In genomic region chr6:38636852-38637618, GRCm38 (mm10) we compare ENCODE assay signal across 8 mouse cellular contexts. TPM values are rescaled to one million over a fixed set of nuclear protein-coding genes. Genes with fewer than 3 reads are reported as not detected.
DNase-seq lines count a peak whose midpoint lies in the region; ATAC-seq and TF ChIP-seq lines count a peak whose summit lies in the region.

Gene Klrg2 (minus strand): TSS chr6:38637242.

- peak within 1 kb of the TSS; percentile 98 for H3K4me2 ChIP-seq in lung, embryonic 14.5 days
- H3K4me2 ChIP-seq in neural tube, embryonic 15.5 days = peak within 1 kb of the TSS; percentile 99

- TF ChIP-seq POLR2A in kidney, adult 2 months (IDR thresholded peaks at IDR 0.05; ENCODE audit: low read depth, low read length) = no peak

- H3K27ac ChIP-seq in embryonic facial prominence, embryonic 10.5 days (replicated peaks) = no peak within 1 kb of the TSS; the same call in 1 of the 2 replicates
- H3K27ac ChIP-seq in kidney, adult 2 months (ENCODE audit: insufficient read depth, low read depth, low read length) = no peak within 1 kb of the TSS
- H3K27ac ChIP-seq in lung, embryonic 14.5 days (ENCODE audit: low read depth) = no peak within 1 kb of the TSS
- no peak within 1 kb of the TSS for H3K27ac ChIP-seq in neural tube, embryonic 15.5 days (replicated peaks)

- no peaks in the 10 kb centered on the region for H3K36me3 ChIP-seq in embryonic facial prominence, embryonic 10.5 days (replicated peaks)
- H3K36me3 ChIP-seq in kidney, adult 2 months (ENCODE audit: control insufficient read depth, insufficient read depth, low read length) = no peaks in the 10 kb centered on the region
- no peaks in the 10 kb centered on the region for H3K36me3 ChIP-seq in lung, embryonic 14.5 days (ENCODE audit: insufficient read depth)
- H3K36me3 ChIP-seq in neural tube, embryonic 15.5 days = no peaks in the 10 kb centered on the region

- TF ChIP-seq CTCF in kidney, adult 2 months (conservative IDR thresholded peaks at IDR 0.05; ENCODE audit: insufficient read depth, insufficient read length, low read depth, low read length) = no peak
- no peak for TF ChIP-seq CTCF in lung, embryonic 14.5 days (IDR thresholded peaks at IDR 0.05; ENCODE audit: low read depth)

- peak; percentile 84 for ATAC-seq in lung, embryonic 14.5 days (ENCODE audit: insufficient read depth)
- ATAC-seq in neural tube, embryonic 15.5 days (ENCODE audit: low FRiP score) = peak; percentile 70

- DNase-seq in 3T3-L1 (ENCODE audit: low read depth, low spot score) (peak; percentile 38), MN1 (ENCODE audit: low spot score) (peak; percentile 58)
- peak; percentile 69 for DNase-seq in embryonic facial prominence, embryonic 10.5 days (ENCODE audit: low spot score)
- DNase-seq in heart, adult 8-10 months (ENCODE audit: low spot score) = peak; percentile 68
- DNase-seq in kidney, adult 2 months = peak; percentile 83
- peak; percentile 69 for DNase-seq in lung, embryonic 14.5 days
- DNase-seq in urinary bladder, postnatal 36 days (ENCODE audit: low spot score in 2 of 2) = peak; percentile 55 to 73

- 2% methylated on average over 60 of the region's 60 CpGs for WGBS in embryonic facial prominence, embryonic 10.5 days
- 1% methylated on average over 60 of the region's 60 CpGs for WGBS in kidney, adult 2 months
- WGBS in lung, embryonic 14.5 days = 1% methylated on average over 55 of the region's 60 CpGs
- 2% methylated on average over 60 of the region's 60 CpGs for WGBS in neural tube, embryonic 15.5 days

- peaks cover 19% of the 10 kb centered on the region for H3K4me1 ChIP-seq in embryonic facial prominence, embryonic 10.5 days
- H3K4me1 ChIP-seq in kidney, adult 2 months (ENCODE audit: control insufficient read depth, insufficient read depth, low read length) = peaks cover 4% of the 10 kb centered on the region; the same call in 1 of the 2 replicates
- H3K4me1 ChIP-seq in lung, embryonic 14.5 days (ENCODE audit: insufficient read depth) = no peaks in the 10 kb centered on the region
- H3K4me1 ChIP-seq in neural tube, embryonic 15.5 days = peaks cover 27% of the 10 kb centered on the region

- H3K9me3 ChIP-seq in embryonic facial prominence, embryonic 10.5 days = no peaks in the 10 kb centered on the region
- H3K9me3 ChIP-seq in lung, embryonic 14.5 days (ENCODE audit: low read depth, low read length) = no peaks in the 10 kb centered on the region
- H3K9me3 ChIP-seq in neural tube, embryonic 15.5 days (replicated peaks) = no peaks in the 10 kb centered on the region

- H3K27me3 ChIP-seq in embryonic facial prominence, embryonic 10.5 days (replicated peaks; ENCODE audit: low read depth, poor library complexity, severe bottlenecking) = peaks cover 97% of the 10 kb centered on the region
- H3K27me3 ChIP-seq in kidney, adult 2 months (replicated peaks; ENCODE audit: control insufficient read depth, insufficient read depth, low read length) = no peaks in the 10 kb centered on the region
- peaks cover 75% of the 10 kb centered on the region for H3K27me3 ChIP-seq in lung, embryonic 14.5 days (ENCODE audit: insufficient read depth, low read length)
- H3K27me3 ChIP-seq in neural tube, embryonic 15.5 days (replicated peaks) = peaks cover 76% of the 10 kb centered on the region

- H3K4me3 ChIP-seq in embryonic facial prominence, embryonic 10.5 days = peak within 1 kb of the TSS; percentile 68
- peak within 1 kb of the TSS; percentile 62 for H3K4me3 ChIP-seq in kidney, adult 2 months (ENCODE audit: insufficient read depth, low read depth, low read length)
- H3K4me3 ChIP-seq in lung, embryonic 14.5 days (ENCODE audit: low read depth, low read length) = peak within 1 kb of the TSS; percentile 50
- H3K4me3 ChIP-seq in neural tube, embryonic 15.5 days (replicated peaks) = peak within 1 kb of the TSS; percentile 55

- peak within 1 kb of the TSS; percentile 42 for H3K9ac ChIP-seq in lung, embryonic 14.5 days
- H3K9ac ChIP-seq in neural tube, embryonic 15.5 days (replicated peaks) = peak within 1 kb of the TSS; percentile 45

RNA-seq across cellular contexts. Expression of gene Klrg2, which starts in this region (rescaled TPM):
- 0.06 TPM in 1 of 2 replicates, not detected in the other for polyA plus RNA-seq in embryonic facial prominence, embryonic 10.5 days (2016; fragmentation: Nextera tagmentation; extraction: Ambion mirVana)
- under 1 TPM; 0.19 to 0.65 (median 0.46) TPM for total RNA-seq in heart, adult 8-10 months (2022)
- 2.3 and 3.7 TPM in 2 replicates for polyA plus RNA-seq in kidney, adult 2 months (2012; rRNA removed)
- polyA plus RNA-seq in lung, embryonic 14.5 days (2014; fragmentation: Nextera tagmentation; extraction: Ambion mirVana) = 0.22 and 0.42 TPM in 2 replicates
- polyA plus RNA-seq in neural tube, embryonic 15.5 days (2015; fragmentation: Nextera tagmentation; extraction: Ambion mirVana) = 0.14 and 0.24 TPM in 2 replicates

Comparison
In these comparisons a context has a peak if more than half of its experiments do, and no peak if none do; other contexts are left out.
1. Peak in DNase-seq and H3K4me3 ChIP-seq in embryonic facial prominence, embryonic 10.5 days; RNA of the gene not detected or under 1 TPM.
2. Peak in DNase-seq in heart, adult 8-10 months; RNA of the gene not detected or under 1 TPM.
3. Peak in DNase-seq, ATAC-seq, H3K4me3 ChIP-seq, H3K9ac ChIP-seq and H3K4me2 ChIP-seq in lung, embryonic 14.5 days; RNA of the gene not detected or under 1 TPM.
4. Peak in ATAC-seq, H3K4me3 ChIP-seq, H3K9ac ChIP-seq and H3K4me2 ChIP-seq in neural tube, embryonic 15.5 days; RNA of the gene not detected or under 1 TPM.